Mouse (Mus musculus): ENCODE measurements around the gene Ccn2.

The Ccn2 gene

DNA sequence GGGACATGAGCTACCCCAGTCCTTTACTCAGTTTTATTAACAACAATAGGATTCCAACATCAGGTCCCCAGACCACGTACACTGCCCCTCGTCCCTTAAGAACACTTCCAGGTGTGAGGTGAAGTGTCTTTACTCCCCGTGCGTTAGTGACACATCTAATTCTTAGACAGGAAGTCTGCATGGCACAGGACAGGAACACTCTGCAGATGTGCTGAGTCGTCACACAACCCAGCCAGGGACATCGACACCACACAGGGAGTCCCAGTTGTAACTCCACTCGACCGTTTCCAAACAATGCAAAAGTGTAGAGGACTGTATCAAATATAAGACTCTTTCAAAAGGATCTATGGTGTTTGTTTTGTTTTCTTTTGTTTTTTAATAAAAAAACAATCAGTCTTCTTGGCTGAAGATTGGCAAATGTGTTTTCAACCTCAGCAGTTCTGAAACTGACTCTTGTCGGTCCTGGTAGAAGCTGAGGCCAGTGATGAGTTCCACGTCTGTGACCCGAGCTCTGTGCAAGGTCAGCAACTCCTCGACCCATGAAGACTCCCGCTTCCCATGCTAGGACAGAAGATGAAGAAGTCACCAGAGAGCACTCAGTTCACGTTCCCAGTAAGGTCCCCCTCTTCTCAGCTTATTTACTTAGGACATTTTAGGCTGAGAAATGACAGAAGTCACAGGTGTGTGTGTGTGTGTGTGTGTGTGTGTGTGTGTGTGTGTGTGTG, 46.3 kb downstream of the Ccn2 start:
- DNase-seq (ENCODE audit: inconsistent ontology term) = no peak

DNA sequence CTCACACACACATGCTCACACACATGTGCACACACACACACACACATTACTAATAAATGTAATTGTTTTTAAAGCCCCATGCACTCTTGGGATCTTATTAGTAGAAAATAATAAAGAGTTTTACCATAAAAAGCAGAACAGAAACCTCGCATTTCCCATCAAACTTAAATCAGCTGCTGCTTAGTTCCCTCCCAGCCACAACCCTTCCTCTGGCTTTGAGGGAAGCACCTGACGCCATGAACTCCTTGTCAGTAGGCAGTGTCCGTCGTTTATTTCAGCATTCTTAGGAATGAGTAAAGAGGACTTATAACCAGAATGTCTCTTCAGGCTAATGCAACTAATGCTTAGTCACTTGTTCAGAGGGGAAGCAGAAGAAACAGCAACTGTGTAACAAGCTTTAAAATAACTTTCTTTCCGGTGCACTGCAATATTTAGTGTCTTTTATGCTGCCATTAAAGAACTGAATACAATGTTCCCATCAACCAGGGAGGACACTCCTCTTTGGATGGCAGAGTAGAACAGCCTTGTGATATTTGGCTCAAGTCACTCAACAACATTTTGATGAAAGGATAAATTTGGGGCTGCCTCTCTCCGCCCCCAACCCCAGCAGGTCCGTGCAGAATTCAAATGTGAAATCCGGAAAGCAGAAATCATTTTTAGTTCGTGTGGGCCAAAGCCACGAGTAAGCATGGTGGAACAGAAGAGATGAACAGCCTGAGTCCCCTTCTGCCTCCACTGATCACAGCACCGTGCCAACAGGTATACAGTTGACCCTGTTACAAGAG, 47.7 kb downstream of the Ccn2 start:
- no peak for DNase-seq (ENCODE audit: inconsistent ontology term)

DNA sequence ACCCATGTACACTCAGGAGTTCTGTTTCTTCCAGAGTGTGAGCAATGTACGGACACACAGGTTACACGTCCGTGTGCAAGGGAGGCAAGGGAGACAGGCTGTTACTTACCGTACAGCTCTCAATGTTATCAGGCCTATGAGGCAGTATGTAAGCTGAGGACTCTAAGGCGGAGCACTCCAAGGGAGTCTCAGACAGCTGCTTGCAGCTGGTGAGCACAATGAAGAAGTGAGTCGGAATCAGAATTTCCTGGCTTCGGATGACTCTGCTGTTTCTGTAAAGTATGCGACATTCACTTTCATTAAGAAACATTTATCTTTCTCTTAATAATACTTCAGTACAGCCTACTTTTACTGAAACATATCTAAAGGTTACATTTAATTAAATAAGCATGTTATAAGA, 49.9 kb downstream of the Ccn2 start:
- no peak for DNase-seq (ENCODE audit: inconsistent ontology term)

All from Muller cell, postnatal 12 days (primary cell).